Mouse (Mus musculus): ENCODE results near the gene Cgref1.

Cgref1 gene

GRCm38 (mm10) chr5:30918691-30919090 is 26.7 kb downstream of the Cgref1 start:
- no peak for ATAC-seq (ENCODE audit: insufficient number of reproducible peaks, low FRiP score, low TSS enrichment)

DNA sequence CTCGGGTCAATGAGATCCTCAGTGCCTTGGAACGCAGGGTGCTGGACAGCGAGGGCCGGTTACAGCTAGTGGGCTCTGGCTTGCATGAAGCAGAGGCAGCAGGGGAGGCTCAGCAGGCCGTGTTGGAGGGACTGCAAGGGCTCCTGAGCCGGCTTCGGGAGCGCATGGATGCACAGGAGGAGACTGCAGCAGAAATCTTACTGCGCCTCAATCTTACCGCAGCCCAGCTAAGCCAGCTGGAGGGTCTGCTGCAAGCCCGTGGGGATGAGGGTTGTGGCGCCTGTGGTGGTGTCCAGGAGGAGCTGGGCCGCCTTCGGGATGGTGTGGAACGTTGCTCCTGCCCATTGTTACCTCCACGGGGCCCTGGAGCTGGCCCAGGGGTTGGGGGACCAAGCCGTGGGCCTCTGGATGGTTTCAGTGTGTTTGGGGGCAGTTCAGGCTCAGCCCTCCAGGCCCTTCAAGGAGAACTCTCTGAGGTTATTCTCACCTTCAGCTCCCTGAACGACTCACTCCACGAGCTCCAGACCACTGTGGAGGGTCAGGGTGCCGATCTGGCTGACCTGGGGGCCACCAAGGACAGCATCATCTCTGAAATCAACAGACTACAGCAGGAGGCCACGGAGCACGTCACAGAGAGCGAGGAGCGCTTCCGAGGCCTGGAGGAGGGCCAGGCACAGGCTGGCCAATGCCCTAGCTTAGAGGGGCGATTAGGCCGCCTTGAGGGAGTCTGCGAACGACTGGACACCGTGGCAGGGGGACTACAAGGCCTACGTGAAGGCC is 27.3 kb downstream of the Cgref1 start:
- no peak for ATAC-seq (ENCODE audit: insufficient number of reproducible peaks, low FRiP score, low TSS enrichment)

- no peak for ATAC-seq (ENCODE audit: insufficient number of reproducible peaks, low FRiP score, low TSS enrichment)
Measured at GRCm38 (mm10) chr5:30917348-30917747, 28.0 kb downstream of the Cgref1 start.

DNA sequence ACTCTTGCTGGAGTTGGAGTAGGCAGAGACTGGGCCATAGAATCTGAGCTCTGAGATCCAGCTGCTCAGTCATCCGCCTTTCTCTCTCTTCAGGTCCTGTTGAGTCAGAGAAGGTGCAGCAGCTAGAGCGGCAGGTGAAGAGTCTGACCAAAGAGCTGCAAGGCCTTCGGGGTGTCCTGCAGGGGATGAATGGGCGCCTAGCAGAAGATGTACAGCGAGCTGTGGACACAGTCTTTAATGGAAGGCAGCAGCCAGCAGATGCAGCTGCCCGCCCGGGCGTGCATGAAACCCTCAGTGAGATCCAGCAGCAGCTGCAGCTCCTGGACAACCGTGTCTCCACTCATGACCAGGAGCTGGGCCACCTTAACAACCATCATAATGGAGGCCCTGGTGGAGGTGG is 28.6 kb downstream of the Cgref1 start:
- ATAC-seq (ENCODE audit: insufficient number of reproducible peaks, low FRiP score, low TSS enrichment): no peak

GRCm38 (mm10) chr5:30915974-30916433 is 29.4 kb downstream of the Cgref1 start:
- ATAC-seq (ENCODE audit: insufficient number of reproducible peaks, low FRiP score, low TSS enrichment): peak; percentile 88

DNA sequence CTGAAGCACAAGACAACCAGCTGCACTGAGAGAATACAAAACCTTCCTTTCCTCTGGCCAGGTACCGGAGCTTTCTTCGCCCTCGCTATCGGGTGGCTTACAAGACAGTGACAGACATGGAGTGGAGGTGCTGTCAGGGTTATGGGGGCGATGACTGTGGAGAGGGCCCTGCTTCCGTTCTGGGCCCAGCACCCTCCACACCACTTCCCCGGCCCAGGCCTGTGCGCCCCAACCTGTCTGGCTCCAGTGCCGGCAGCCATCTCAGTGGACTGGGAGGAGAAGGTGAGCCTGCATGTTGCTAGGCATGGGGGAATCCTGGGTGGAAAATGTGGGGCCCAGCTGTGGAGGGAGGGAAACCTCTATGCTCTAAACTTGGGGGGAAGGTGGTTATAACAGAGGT is 29.9 kb downstream of the Cgref1 start:
- no peak for ATAC-seq (ENCODE audit: insufficient number of reproducible peaks, low FRiP score, low TSS enrichment)

DNA sequence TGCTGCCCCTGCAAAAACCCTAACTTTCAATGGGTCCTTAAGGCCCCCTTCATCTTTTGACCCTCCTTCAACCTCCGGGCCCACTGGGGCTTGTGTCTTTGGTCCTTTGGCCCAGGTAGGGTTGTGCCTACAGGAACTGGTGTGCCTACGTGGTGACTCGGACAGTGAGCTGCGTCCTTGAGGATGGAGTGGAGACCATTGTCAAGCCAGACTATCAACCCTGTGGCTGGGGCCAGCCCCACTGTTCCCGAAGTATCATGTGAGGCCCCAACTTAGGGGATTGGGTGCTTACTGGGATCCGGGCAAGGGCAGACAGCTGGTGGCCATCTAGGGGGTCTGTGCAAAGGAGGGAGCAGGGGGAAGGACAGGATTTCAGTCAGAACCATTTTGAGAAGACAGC is 30.5 kb downstream of the Cgref1 start:
- no peak for ATAC-seq (ENCODE audit: insufficient number of reproducible peaks, low FRiP score, low TSS enrichment)

DNA sequence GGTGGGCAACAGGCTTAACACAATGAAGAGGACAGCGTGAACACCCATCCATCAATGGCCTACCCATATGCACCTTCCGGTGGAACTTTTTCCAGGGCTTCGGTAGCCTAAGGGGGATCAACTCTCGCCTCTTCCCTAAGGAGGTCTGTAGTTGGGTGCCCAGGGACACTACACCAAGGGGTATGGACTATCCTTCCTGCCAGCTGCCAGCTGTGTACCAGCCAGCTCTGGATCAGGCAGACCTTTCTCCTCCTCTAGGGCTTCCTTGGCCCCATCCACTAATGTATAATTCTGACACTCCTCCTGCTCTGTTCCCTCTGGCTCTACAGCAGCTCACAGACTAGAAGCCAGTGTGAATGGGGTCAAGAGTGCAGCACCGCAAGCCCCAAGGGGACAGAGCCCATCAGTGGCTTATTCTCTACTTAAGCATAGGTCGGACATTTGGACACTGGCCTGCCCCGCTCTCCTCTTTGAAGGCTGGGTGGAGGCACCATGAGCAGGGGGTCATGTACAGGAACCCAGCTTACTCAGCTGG is 31.2 kb downstream of the Cgref1 start:
- no peak for ATAC-seq (ENCODE audit: insufficient number of reproducible peaks, low FRiP score, low TSS enrichment)

- ATAC-seq (ENCODE audit: insufficient number of reproducible peaks, low FRiP score, low TSS enrichment): no peak
Measured at GRCm38 (mm10) chr5:30913060-30913841, 32.1 kb downstream of the Cgref1 start, which contains the start of gene Emilin1. Emilin1 (plus strand) TSS chr5:30913402.

GRCm38 (mm10) chr5:30912156-30912555 is 33.2 kb downstream of the Cgref1 start:
- no peak for ATAC-seq (ENCODE audit: insufficient number of reproducible peaks, low FRiP score, low TSS enrichment)

- ATAC-seq (ENCODE audit: insufficient number of reproducible peaks, low FRiP score, low TSS enrichment): no peak
Measured at GRCm38 (mm10) chr5:30910481-30910880, 34.9 kb downstream of the Cgref1 start.

- ATAC-seq (ENCODE audit: insufficient number of reproducible peaks, low FRiP score, low TSS enrichment): no peak
Measured at GRCm38 (mm10) chr5:30909863-30910262, 35.5 kb downstream of the Cgref1 start.

GRCm38 (mm10) chr5:30909300-30909659 is 36.1 kb downstream of the Cgref1 start:
- no peak for ATAC-seq (ENCODE audit: insufficient number of reproducible peaks, low FRiP score, low TSS enrichment)

GRCm38 (mm10) chr5:30908426-30909299 is 36.7 kb downstream of the Cgref1 start:
- no peak for ATAC-seq (ENCODE audit: insufficient number of reproducible peaks, low FRiP score, low TSS enrichment)

DNA sequence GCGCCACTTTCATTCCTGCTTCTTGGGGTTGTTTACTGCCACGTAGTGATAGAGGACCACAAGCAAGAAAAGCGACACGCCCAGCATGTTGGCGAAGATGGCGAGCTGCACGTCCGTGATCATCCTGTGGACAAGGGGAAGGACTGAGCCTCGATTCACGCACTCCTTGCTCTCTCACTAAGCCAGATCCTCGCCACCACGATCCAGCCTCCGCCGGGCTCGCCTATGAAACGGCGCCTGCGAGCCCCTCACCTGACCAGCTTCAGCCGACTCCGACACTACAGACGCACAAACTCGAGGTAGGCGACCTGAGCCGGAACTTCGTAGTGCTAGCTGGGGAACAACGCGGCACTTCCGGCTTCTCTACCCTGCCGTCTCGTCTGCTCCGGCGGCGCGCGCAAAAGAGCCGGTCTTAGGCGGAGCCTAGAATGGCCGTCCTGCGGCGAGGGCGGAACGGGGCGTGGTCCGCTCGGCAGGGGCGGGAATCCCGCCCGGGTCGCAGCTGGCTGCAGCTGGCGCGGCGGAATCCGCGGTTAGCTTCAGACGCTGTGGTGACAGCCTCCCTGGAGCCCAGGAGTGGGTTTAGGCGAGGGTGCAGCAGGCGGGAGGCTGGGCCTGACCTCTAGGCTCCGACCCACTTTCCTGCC is 37.9 kb downstream of the Cgref1 start, which contains the start of gene Ost4:
Gene Ost4, minus strand, starts transcription at position 376 of the 647 bp plus-strand sequence.
- ATAC-seq (ENCODE audit: insufficient number of reproducible peaks, low FRiP score, low TSS enrichment): peak; percentile 95

DNA sequence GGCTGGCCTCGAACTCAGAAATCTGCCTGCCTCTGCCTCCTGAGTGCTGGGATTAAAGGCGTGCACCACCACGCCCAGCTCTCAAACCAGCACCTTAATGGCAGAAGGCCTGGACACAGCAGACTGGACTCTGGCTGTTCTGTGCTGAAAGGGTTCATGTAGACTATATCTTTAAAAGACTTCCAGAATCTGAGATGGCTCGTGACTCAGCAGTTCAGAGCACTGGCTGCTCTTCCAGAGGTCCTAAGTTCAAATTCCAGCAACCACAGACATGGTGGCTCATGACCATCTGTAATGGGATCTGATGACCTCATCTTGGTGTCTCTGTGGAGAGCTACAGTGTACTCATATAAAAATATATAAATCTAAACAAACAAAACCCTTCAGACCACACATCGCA is 43.5 kb downstream of the Cgref1 start:
- ATAC-seq (ENCODE audit: insufficient number of reproducible peaks, low FRiP score, low TSS enrichment): no peak

DNA sequence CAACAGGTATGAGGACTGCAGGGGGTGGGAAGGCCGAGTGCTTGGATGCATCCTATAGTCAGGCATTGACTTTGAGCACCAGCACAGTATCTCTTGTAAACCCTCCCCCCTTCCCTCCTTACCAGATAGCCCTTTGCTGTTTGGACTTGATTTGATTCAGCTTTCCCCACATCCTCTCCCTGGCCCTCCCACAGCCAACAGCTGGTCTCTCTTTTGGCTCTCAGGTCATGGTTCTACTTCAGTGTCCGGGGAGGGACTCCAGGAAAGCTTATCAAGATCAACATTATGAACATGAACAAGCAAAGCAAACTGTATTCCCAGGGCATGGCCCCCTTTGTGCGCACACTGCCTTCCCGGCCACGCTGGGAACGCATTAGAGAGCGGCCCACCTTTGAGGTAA is 55.0 kb downstream of the Cgref1 start:
- no peak for ATAC-seq (ENCODE audit: insufficient number of reproducible peaks, low FRiP score, low TSS enrichment)

GRCm38 (mm10) chr5:30889088-30889754 is 56.2 kb downstream of the Cgref1 start:
- ATAC-seq (ENCODE audit: insufficient number of reproducible peaks, low FRiP score, low TSS enrichment): peak; percentile 1; the same call in 1 of the 2 replicates
